Mouse (Mus musculus) thymus, adult 2 months (tissue): ENCODE measurements around the gene Otud6a.

Experiments
- CTCF ChIP-seq: fragments of 200-500 bp; IDR thresholded peaks from 2 replicates; pipeline ENCODE4 v1.5.1; 2012; ENCODE audit warnings: mild to moderate bottlenecking, control low read depth, low read length, moderate library complexity, borderline replicate concordance; ENCODE audit not compliant: control insufficient read depth, poor library complexity, insufficient read depth; ENCODE audit errors: extremely low read depth
- POLR2A ChIP-seq: fragments of 200-500 bp; IDR thresholded peaks from 2 replicates; pipeline ENCODE4 v1.6.1; 2012; ENCODE audit warnings: mild to moderate bottlenecking, low read length, control low read depth, moderate library complexity; ENCODE audit not compliant: control insufficient read depth, poor library complexity, insufficient read depth; ENCODE audit errors: extremely low read depth

DNA sequence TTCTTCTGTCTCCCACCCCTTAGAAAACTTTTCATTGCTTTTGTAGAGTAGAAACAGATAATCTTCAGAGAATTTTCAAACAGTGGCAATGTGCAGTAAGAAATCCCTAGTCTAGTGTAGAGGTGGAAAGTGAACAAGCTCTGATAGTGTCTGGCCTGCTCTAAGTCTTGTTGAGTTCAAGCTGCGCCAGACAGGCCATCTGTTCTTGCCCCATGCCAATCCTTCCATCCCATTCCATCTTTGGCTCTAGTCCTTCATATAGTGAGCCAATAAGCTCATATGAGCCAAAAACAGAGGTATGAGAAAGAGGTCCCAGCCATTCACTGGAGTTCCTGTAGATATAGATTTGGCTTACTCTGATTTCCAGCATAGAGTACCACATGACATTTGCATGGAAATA is 38.9 kb upstream of the Otud6a start:
- TF ChIP-seq POLR2A (no peak), CTCF (no peak)
